Mouse (Mus musculus): ENCODE measurements around the gene Zfp691.

DNA sequence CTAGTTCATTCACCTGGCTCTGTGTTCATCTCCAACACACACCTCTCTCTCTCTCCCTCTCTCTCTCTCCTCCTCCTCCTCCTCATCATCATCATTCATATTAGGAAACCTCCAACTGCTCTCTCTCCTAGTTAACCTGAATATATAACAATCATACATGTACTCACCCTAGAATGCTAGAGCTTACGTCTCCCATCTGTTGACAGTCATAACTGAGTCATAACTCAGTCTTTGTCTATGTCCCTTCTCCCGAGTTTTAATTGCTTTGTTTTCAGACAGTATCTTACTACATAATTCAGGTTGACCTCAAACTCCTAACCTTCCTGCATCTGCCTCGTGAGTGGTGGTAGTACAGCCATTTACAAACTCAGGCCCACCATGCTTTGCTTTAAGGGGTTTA, 17.3 kb upstream of the Zfp691 start:
- TF ChIP-seq CTCF (IDR thresholded peaks at IDR 0.05; ENCODE audit: extremely low read depth, insufficient read depth, low read length) (no peak), POLR2A (IDR thresholded peaks at IDR 0.05; ENCODE audit: extremely low read depth, insufficient read depth, low read length) (no peak)

All from cortical plate, adult 2 months (tissue).